Mouse (Mus musculus) neural tube, embryonic 11.5 days (tissue): Measurements from ENCODE around the gene Stbd1. TPM values are rescaled to one million over a fixed set of nuclear protein-coding genes. Genes with fewer than 3 reads are reported as not detected.

Experiments used
- ATAC-seq: fragments of 200-750 bp; cut with Nextera tagmentation; 2 replicates; pipeline ENCODE4 v1.8.0; 2017; ENCODE audit warnings: moderate number of reproducible peaks, mild to moderate bottlenecking, moderate TSS enrichment, moderate library complexity; ENCODE audit not compliant: insufficient read depth, low FRiP score, low TSS enrichment
- DNase-seq: peaks from one replicate; pipeline ENCODE4 v3.0.0-alpha.2; 2015; ENCODE audit warnings: low spot score
- H3K27ac ChIP-seq: fragments of 300-500 bp; sonication (generic); 2 replicates; pipeline ENCODE4 v1.5.1; 2014; ENCODE audit warnings: low read depth, mild to moderate bottlenecking, low read length
- H3K27me3 ChIP-seq: fragments of 300-500 bp; sonication (generic); 2 replicates; pipeline ENCODE4 v1.6.1; 2014; ENCODE audit warnings: mild to moderate bottlenecking, low read length, mixed read lengths; ENCODE audit not compliant: control insufficient read depth, insufficient read depth
- H3K36me3 ChIP-seq: fragments of 300-500 bp; sonication (generic); 2 replicates; pipeline ENCODE4 v1.6.1; 2014; ENCODE audit warnings: mild to moderate bottlenecking, low read length, moderate library complexity, mixed read lengths; ENCODE audit not compliant: control insufficient read depth, insufficient read depth
- H3K4me1 ChIP-seq: fragments of 300-500 bp; sonication (generic); 2 replicates; pipeline ENCODE4 v1.6.1; 2014; ENCODE audit warnings: low read length, mixed read lengths; ENCODE audit not compliant: control insufficient read depth, insufficient read depth
- H3K4me2 ChIP-seq: fragments of 300-500 bp; sonication (generic); 2 replicates; pipeline ENCODE4 v1.6.1; 2014; ENCODE audit warnings: low read depth, mild to moderate bottlenecking, moderate library complexity
- H3K4me3 ChIP-seq: fragments of 300-500 bp; sonication (generic); 2 replicates; pipeline ENCODE4 v1.5.1; 2014; ENCODE audit warnings: low read depth, low read length
- H3K9ac ChIP-seq: fragments of 300-500 bp; sonication (generic); 2 replicates; pipeline ENCODE4 v1.6.1; 2014; ENCODE audit warnings: mild to moderate bottlenecking, low read length
- H3K9me3 ChIP-seq: fragments of 300-500 bp; sonication (generic); 2 replicates; pipeline ENCODE4 v1.6.1; 2016; ENCODE audit warnings: low read length; ENCODE audit not compliant: control insufficient read depth
- WGBS: fragments of 180-500 bp; shearing (Covaris S2); extraction: QIAGEN DNeasy Blood & Tissue Kit; methylation state at CpG from one replicate; pipeline ENCODE4 v1.1.7; 2014; 5-methylcytosine and 5-hydroxymethylcytosine counted together
- polyA plus RNA-seq: library from polyadenylated mRNA; unstranded; fragments of >200 nt; fragmentation: Nextera tagmentation; extraction: Ambion mirVana; gene quantifications from 2 replicates; pipeline ENCODE4 v1.2.1, GENCODE M21; 2014

The Stbd1 gene
- polyA plus RNA-seq, 1 experiment from 2014 or later = 10.7 TPM

DNA sequence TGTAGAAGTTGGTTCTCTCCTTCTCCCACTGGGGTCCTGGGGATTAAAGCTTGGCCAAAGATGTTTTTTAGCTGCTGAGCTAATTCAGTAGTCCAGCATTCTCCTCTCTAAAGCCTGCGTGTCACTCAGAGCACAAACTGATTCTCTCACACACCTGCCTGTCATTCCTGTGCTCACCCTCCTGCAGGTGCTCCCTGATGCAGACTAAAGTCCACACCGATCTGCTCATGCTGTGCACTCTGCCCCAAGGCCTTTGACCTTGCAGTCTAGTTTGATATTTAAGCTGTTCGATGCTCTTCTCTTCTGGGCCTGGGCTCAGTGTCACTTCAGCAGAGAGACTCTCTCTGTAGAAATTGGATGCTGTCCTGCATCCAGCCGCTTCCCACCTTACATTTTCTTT is 31.6 kb upstream of the Stbd1 start:
- WGBS = 87% methylated on average over 4 of the region's 4 CpGs
- DNase-seq = no peak

DNA sequence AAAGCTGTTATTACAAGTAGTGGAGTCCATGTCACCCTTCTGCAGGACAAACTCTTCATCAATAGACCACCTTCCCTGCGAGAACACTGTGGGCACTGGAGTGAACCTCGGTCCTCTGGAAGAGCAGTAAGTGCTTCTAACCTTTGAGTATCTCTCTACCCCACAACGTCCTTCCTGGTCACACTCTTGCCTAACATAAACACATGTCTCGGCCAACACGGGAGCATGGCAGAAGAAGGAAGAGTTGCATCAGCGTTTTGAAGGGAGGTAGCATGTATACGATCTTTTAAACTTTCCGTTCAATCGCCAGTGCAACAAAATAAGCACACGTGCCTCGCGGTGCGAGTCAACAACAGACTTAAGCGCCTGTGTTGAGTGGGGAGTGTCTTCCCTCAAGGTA is 23.3 kb upstream of the Stbd1 start:
- DNase-seq (no peak), ATAC-seq (no peak)
- no peak overlapping the region for H3K4me3 ChIP-seq
- H3K36me3 ChIP-seq = no peaks in the 10 kb centered on the region
- no peak overlapping the region for H3K9ac ChIP-seq
- no peaks in the 10 kb centered on the region for H3K9me3 ChIP-seq
- H3K4me2 ChIP-seq = no peak overlapping the region
- H3K4me1 ChIP-seq = no peaks in the 10 kb centered on the region
- H3K27me3 ChIP-seq = no peaks in the 10 kb centered on the region
- 91% methylated on average over 14 of the region's 14 CpGs for WGBS
- no peak overlapping the region for H3K27ac ChIP-seq

More for the DNA sequence above, 31.6 kb upstream of the Stbd1 start:
- Histone ChIP-seq H3K9ac (no peak overlapping the region), H3K9me3 (no peaks in the 10 kb centered on the region), H3K4me3 (no peak overlapping the region), H3K4me2 (no peak overlapping the region), H3K27me3 (no peaks in the 10 kb centered on the region), H3K4me1 (no peaks in the 10 kb centered on the region), H3K27ac (no peak overlapping the region), H3K36me3 (no peaks in the 10 kb centered on the region)
- ATAC-seq = no peak

DNA sequence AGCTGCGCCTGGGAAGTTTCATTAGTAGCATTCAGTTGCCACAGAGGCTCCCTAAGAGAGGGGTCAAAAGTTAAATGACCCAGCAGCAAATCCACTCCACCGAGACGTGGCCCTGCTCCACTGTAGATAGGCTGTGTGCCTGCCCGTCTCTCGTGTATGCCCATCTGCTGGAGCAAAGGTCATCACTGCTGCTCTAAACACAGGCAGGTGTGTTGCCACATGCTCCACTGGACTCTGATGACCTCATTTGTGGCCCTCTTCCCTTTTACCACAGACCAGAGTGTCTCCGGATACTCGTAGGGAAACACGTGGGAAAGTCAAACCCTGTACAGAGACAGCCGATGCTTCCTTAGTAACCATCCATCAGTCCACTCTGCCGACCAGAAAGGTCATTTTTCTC is 16.9 kb upstream of the Stbd1 start:
- Histone ChIP-seq H3K9me3 (no peaks in the 10 kb centered on the region), H3K36me3 (no peaks in the 10 kb centered on the region), H3K9ac (no peak overlapping the region), H3K4me3 (no peak overlapping the region), H3K27ac (no peak overlapping the region), H3K27me3 (no peaks in the 10 kb centered on the region), H3K4me2 (no peak overlapping the region), H3K4me1 (no peaks in the 10 kb centered on the region)
- ATAC-seq = no peak
- 47% methylated on average over 10 of the region's 10 CpGs for WGBS
- peak; percentile 8 for DNase-seq

DNA sequence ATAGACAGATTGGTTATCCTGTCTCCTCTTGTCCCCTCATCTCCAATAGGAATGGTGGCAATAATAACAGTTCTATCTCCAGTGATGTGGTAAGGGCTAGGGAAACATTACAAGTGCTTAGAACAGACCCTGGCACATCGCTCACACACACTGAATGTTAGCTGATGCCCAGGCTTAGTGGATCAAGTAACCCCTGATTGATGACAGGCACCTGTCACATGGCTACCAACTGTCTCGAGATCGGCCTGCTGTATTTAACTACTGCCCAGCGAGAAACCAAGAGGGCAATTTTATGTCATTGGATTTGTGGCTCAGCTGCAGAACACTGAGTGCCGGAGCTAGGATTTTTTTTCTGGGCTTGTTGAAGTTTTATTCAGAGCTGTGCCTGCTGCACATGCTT is 7.8 kb upstream of the Stbd1 start:
- no peak overlapping the region for H3K4me3 ChIP-seq
- no peaks in the 10 kb centered on the region for H3K4me1 ChIP-seq
- no peak overlapping the region for H3K9ac ChIP-seq
- no peak overlapping the region for H3K27ac ChIP-seq
- ATAC-seq = no peak
- no peaks in the 10 kb centered on the region for H3K36me3 ChIP-seq
- DNase-seq = peak; percentile 4
- no peaks in the 10 kb centered on the region for H3K9me3 ChIP-seq
- no peak overlapping the region for H3K4me2 ChIP-seq
- H3K27me3 ChIP-seq = no peaks in the 10 kb centered on the region
- WGBS = 85% methylated on average over 5 of the region's 5 CpGs

DNA sequence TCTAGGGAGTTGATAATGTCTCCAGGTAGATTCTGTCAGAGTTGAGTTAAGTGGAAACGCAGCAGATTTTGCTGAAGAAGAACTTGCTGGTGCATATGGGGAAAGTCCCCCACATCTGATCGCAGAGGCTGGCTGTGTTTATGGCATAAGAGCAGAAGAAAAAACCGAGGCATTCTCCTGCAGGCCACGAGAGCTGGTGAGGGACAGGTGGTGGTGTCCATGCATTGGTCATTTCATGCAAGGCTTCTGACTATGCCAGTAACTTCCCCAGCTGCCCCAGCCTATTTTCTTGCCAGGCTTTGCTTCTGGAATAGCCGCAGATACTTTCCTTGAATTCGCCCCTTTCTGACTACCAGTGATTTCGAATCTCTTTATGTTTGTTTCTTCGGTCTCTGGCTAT is 6.0 kb upstream of the Stbd1 start:
- Histone ChIP-seq H3K27me3 (no peaks in the 10 kb centered on the region), H3K9me3 (no peaks in the 10 kb centered on the region), H3K36me3 (no peaks in the 10 kb centered on the region), H3K4me1 (no peaks in the 10 kb centered on the region), H3K4me2 (no peak overlapping the region), H3K9ac (no peak overlapping the region), H3K27ac (no peak overlapping the region), H3K4me3 (no peak overlapping the region)
- 88% methylated on average over 8 of the region's 8 CpGs for WGBS
- ATAC-seq (no peak), DNase-seq (no peak)

DNA sequence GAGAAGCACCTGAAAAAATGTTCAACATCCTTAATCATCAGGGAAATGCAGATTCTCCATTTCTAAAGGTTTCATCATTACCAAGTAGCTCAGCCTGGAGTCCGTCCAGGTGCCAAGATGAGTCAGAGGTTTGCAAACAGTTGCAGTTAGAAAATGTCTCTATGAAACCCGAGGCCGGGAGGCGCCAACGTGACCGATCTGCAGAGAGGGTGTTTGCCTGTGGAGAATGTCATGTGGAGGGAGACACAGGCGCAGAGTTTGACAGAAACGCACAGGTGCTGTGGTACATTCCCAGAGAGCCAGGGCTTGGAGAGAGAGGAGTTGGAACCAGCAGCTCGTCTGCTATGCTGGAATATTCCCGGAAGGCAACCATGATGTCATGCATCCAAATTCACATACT is 3.8 kb upstream of the Stbd1 start:
- no peak for DNase-seq
- Histone ChIP-seq H3K9me3 (no peaks in the 10 kb centered on the region), H3K4me1 (no peaks in the 10 kb centered on the region), H3K4me2 (no peak overlapping the region), H3K36me3 (no peaks in the 10 kb centered on the region), H3K27me3 (no peaks in the 10 kb centered on the region), H3K4me3 (no peak overlapping the region), H3K27ac (no peak overlapping the region), H3K9ac (no peak overlapping the region)
- no peak for ATAC-seq
- WGBS = 83% methylated on average over 10 of the region's 10 CpGs

DNA sequence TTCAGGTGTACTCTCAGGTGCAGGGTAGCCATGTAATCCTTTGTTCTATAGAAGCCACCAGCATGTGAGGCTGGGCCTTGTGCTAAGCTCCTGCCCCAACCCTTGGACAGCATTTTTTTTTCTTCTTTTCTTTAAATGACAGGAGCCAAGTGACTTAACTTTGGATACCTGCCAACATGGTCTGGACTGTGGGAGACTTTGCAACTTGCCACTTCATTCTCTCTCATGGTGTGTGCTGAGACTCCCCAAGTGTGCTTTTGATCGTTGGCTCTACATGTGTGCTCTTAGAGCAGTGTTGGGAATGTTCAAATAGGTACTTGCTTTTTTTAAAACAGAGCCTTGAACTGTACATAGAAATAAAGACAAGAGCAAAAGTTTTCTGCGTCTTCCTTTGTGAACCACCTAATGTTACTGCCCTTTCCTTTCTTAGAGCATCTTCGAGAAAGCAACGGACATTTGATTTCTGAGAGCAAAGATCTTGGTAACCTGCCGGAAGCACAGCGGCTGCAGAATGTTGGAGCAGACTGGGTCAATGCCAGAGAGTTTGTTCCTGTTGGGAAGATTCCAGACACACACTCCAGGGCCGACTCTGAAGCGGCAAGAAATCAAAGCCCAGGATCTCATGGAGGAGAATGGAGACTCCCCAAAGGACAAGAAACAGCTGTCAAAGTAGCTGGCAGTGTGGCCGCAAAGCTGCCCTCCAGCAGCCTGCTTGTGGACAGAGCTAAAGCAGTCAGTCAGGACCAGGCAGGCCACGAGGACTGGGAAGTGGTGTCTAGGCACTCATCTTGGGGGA is 1.8 kb downstream of the Stbd1 start:
- DNase-seq = no peak
- no peak for ATAC-seq
- WGBS = 83% methylated on average over 10 of the region's 10 CpGs
- no peaks in the 10 kb centered on the region for H3K27me3 ChIP-seq
- no peak overlapping the region for H3K27ac ChIP-seq
- H3K9ac ChIP-seq = no peak overlapping the region
- H3K4me2 ChIP-seq = no peak overlapping the region
- no peaks in the 10 kb centered on the region for H3K4me1 ChIP-seq
- no peak overlapping the region for H3K4me3 ChIP-seq
- H3K9me3 ChIP-seq = no peaks in the 10 kb centered on the region
- no peaks in the 10 kb centered on the region for H3K36me3 ChIP-seq

DNA sequence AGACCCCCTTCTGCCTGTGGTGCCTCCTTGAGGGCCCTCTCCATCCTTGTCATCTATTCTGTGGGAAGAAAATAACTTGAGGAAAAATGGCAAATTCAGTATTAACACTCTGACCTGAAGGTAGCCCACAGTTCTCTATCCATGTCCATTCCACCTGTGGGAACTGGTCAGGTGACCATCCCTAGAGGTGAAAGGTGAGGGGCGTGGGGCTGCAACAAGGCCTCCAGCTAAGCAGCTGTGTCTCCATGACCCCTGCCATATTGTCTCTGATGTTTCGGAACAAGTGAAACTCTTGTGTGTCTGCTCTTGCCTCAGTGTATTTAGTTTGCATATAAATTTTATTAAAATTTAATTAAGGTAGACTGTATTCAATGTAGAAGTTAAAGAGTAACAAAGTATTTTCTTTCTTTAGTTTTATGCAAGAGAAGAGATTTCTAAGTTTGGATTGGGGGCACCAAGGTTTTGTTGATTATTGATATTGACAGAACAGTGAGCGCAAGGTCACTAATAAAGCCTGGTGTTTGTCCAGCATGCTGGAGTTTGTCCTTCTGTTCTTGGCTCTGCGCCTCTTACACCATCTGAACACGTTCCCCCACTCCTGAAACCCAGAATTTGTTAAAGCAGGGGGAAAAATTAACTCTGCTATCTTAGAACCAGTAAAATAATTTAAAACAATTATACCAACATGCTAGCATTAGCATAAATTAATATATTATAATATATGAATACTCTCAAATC is 4.8 kb downstream of the Stbd1 start:
- Histone ChIP-seq H3K9me3 (no peaks in the 10 kb centered on the region), H3K27me3 (no peaks in the 10 kb centered on the region), H3K4me3 (no peak overlapping the region), H3K9ac (no peak overlapping the region), H3K4me2 (no peak overlapping the region), H3K4me1 (no peaks in the 10 kb centered on the region), H3K27ac (no peak overlapping the region), H3K36me3 (no peaks in the 10 kb centered on the region)
- no peak for ATAC-seq
- DNase-seq = no peak
- 89% methylated on average over 5 of the region's 5 CpGs for WGBS

DNA sequence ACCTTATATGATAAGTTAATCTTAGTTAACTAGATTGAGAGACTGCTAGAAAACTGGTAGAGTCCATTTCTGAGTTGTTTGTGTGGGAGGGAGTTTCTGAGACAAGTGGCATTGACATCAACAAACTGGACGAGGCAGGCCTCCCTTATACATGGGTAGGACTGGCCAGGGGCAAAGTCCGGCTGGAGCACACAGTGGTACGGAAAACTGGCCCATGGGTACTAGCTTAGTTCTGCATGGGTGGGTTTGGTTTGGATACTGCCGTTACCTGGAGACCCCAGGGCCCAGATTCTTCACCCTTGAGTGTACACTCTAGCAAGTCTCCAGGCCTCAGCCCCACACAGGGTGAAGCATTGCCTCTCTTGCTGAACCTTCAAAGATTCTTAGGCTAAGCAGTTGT is 9.9 kb downstream of the Stbd1 start:
- Histone ChIP-seq H3K4me3 (no peak overlapping the region), H3K36me3 (no peaks in the 10 kb centered on the region), H3K27me3 (no peaks in the 10 kb centered on the region), H3K4me2 (no peak overlapping the region), H3K27ac (no peak overlapping the region), H3K9me3 (no peaks in the 10 kb centered on the region), H3K9ac (no peak overlapping the region), H3K4me1 (no peaks in the 10 kb centered on the region)
- ATAC-seq (no peak), DNase-seq (no peak)
- 90% methylated on average over 4 of the region's 4 CpGs for WGBS
